Mouse (Mus musculus) layer of hippocampus, adult 8-10 months (tissue): ENCODE measurements around the gene Pa2g4. TPM values are rescaled to one million over a fixed set of nuclear protein-coding genes. Genes with fewer than 3 reads are reported as not detected.
"Not testable (repeated sequence)": the region's sequence is repeated elsewhere in the genome, so short reads cannot be mapped to it uniquely, and the experiment has no call there.

Experiments
- DNase-seq, 2 experiments: peaks; one replicate each; pipeline ENCODE4 v3.0.0; 2022; ENCODE audit warnings: low spot score in 2 of 2
- total RNA-seq, 4 experiments: library from RNA; stranded (reverse); gene quantifications; 2 replicates each; pipeline ENCODE4 v1.2.4; 2022

The Pa2g4 gene
- total RNA-seq, 4 experiments from 2014 or later: 58.7 to 62.0 (median 59.0) TPM

DNA sequence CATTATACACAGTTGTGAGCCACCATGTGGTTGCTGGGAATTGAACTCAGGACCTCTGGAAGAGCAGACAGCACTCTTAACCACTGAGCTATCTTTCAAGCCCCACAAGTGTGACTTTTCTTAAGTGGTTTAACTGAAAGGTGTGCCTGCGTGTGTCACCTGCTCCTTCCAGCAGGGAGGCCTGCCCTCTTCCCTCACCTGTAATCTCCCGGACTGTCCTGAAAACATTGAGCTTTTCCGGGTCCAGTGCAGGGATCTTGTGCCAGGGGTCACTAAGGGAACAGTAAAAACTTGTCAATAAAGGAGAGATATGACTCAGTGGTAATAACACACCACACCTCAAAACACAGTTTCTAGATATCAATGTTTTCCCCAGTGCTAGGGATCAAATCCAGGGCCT is 13.5 kb upstream of the Pa2g4 start:
- no peak for DNase-seq

DNA sequence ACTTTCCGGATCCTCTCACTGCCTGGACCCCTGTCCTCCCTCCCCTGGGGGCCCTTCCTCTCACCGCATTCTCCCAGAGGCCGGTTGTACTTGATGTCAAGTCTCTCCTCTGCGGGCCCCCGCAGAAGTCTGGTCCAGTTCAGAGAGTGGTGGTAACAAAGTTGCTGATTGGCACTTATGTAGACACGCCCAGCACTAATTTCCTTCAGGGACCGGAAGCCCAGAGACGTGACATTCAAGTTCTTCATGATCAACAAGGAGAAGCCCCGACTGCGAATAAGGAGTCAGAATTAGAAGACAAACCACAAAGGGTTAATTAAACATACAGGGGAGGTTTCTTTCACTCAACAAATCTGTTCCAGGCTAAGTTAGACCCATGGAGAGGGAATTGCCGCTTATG is 12.5 kb upstream of the Pa2g4 start:
- DNase-seq: no peak

DNA sequence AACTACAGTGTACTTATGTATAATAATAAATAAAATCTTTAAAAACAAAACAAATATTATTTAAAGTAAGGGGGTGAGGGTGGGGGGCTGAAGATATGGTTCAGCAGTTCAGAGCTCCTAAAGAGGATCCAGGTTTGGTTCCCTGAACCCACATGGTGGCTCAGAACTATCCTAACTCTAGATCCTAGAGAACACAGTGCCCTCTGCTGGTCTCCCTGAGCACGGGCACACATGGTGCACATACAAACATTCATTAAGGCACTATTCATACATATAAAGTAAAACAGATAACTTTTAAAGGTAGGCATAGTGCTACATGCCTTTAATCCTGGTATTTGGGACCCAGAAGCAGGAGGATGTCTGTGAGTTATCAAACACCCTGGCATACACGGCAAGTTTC is 9.3 kb upstream of the Pa2g4 start:
- no peak for DNase-seq

DNA sequence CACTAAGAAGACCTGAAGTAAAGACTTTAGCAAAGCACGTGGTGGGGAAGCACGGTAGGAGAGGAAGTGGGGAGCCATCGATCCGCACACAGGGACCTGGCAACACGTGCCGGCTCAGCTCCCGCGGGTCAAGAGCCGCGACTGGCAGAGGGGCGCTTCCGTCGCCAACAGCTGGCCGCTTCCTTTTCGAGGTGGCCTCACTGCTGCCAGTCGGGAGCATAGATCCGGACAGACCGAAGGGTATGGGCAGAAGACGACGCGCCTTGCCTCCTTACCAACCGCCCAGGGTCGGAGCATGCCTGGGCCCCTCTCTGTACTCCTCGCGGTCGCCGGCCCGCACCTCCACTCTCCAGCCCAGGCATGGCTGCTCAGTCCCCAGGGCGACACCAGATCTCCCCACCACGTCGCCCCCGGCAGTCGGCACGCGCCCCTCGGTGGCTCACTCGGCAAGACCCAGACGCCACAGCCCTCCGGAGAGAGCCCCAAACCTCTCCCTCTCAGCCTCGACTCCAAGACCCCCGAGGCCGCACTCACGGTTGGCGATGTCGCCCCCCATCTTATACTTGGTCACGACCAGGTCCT is 490 bp downstream of the Pa2g4 start:
- DNase-seq: no peak

DNA sequence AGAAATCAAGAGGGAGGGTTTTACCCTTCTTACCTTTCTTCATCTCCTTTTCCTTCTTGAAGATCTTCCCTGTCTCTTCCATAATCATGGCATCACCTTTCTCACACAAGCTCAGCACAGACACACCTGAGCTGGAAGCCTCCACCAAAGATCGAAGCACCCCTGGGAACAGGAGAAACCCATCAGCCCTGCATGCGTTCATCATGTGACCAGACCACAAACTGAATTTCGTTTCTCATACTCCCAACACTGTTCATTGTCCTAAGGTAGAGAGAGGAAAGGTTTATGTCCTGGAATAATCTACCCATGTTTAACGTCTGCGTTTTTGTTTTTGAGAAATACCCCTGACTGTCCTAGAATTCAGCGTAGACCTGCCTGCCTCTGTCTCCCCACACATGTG is 2.2 kb downstream of the Pa2g4 start:
- DNase-seq: no peak

DNA sequence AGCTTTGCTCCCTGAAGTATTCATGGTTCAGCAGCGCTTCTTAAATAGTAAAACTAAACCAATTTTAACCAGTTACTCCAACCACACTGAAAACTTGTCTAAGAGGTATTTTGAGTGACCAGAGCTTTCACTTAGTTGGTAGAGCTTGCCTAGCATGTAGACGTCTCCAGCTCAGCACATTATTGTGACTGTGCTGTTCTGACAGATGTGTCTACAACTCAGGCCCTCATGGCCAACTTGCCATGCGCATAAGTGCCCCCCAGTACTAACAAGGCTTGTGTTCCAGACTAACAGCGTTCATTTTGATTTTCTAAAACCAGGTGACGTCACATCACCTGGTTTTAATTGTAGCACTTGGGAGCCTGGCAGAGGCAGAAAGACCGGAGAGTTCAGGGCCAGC is 8.8 kb downstream of the Pa2g4 start:
- DNase-seq: no peak

DNA sequence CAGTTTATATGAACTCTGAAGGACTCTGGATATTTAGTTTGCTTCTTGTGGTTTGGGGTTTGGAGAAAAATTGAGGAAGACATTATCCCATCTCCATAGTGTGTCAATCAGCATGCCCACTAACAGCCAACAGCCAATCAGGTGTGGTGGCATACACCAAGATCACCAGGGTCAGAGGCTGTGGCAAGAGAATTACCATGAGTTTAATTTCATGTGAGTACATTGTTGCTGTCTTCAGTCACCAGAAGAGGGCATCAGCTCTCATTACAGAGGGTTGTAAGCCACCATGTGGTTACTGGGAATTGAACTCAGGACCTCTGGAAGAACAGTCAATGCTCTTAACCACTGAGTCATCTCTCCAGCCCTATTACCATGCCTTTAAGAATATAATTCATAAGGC is 9.5 kb downstream of the Pa2g4 start:
- no peak for DNase-seq

DNA sequence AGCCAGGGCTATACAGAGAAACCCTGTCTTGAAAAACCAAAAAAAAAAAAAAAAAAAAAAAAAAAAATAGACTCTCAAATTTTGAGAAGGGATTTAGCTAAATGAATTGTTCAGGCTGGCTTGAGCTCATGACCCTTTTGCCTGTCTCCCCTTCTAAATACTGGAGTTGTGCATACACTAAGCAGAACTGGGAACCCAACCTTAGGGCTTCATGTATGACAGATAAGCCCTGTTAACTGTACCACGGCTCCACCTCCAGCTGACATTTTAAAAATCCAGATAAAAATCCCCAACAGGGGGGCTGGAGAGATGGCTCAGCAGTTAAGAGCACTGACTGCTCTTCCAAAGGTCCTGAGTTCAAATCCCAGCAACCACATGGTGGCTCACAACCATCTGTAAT is 10.2 kb downstream of the Pa2g4 start:
- not testable (repeated sequence) for DNase-seq

DNA sequence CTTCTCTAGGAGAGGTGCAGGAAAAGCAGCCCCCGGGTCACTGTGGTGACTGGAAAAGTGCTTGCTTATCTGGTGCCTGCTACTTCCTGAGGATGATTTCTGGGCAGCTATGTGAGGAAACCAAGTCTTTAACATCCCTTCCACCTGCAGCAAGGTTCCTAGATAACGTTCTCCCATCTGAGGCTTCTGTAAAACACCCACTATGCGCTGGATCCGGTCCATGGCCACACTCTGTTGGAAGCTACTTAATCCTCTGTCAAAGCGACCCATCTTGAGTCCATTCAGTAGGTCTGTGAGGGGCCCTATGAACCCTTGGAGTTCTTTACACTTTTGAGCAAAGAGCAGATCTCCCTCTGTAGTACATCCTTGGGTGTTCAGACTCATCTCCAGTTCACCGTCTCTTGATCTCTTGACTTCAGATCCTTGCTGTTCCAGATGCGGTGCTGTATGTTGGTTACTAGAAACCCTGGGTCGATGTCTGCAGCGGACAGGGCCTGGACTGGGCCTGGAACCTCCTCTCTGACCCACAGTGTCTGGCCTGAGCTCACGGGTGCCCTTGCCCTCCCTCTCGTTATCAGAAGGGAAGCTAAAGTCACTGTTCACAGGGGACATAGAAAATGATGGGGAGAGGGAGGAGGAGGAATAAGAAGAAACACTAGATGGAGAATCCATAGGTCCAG is 15.5 kb downstream of the Pa2g4 start:
- DNase-seq: not testable (repeated sequence)

DNA sequence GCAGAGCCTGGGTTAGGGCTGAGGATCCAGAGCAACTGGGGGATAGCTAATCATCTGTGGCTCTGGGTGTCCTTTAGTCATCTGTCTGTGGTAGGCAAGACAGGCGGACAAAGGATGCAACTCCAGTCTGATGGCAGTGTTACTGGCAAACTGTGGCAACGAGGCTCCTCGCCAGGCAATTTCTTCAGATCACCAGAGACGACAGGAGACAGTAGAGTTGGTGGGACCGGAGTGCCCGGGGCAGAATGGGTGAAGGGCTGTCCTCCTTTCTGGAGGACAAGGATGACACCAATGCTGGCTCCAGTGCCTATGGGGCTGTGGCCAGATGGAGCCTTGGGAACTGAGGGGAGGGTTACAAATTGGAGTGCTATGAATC is 16.1 kb downstream of the Pa2g4 start:
- peak; percentile 21 to 47 for DNase-seq

DNA sequence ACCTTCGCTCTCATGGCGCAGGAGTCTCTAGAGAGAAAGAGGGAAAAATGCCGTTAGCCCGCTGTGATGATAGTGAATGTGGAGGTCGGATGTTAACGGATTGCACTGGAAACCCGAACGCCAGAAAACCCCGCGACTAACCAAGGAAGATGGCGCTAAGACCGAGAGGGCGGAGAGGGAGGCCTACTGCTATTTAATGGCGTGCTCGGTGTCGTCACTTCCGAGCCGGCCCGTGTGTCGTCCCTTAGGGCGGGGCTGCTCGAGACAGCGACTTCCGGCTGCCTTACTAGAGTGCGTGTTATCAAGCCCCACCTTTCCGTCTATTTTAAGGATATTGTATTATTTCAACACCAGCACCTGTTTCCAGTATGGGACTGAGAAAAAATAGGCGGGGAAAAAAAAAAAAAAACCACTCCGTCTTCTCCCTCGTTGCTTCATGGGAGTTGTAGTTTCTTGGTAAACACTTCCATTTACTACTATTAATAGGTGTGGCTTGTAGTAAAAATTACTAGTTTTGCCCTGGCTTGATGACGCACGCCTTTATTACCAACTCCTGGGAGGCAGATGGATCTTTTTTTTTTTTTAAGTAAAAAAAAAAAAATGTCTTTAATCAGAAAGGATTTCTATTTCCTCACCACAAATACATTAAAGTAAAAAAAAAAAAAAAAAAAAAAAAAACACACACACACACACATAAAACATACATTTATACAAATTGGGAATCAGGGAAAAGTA is 16.7 kb downstream of the Pa2g4 start, which contains the start of gene Rpl41:
Gene Rpl41 (minus strand): TSS at position 359 of the 735 bp plus-strand sequence.
- DNase-seq: peak; percentile 91 to 93

DNA sequence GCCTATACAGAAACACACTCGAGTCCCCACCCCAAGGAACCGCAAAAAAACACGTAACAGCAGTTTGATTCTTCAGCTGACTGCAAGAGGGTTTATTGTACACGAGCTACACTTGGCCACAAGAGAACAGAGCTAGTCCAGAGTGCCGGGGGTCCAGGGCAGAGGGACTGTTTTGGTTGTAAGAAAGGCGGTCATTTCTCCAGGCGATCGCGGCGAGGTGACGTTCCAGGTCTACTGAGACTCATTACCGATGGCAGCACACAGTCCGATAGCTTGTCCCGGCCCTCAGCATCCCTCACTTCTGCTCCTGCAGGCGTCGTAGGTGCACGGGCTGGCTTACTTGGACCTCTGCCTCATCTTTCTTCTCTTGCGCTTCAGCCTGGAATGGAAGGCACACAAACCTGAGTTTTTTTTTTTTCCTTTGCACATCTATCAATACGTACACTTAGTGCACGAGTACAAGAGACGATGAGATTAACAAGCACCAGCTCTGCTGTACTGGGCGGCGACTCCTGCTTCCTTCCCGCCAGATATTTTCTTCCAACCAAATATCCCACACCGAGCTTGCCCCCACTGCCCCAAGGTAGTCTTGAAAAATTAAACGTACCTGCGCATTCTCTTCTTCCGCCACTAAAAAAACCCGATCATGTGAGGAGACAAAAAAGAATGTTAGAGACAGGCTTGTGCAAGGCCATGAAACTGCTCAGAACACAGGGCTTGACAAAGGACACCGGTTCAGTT is 17.6 kb downstream of the Pa2g4 start:
- not testable (repeated sequence) for DNase-seq

DNA sequence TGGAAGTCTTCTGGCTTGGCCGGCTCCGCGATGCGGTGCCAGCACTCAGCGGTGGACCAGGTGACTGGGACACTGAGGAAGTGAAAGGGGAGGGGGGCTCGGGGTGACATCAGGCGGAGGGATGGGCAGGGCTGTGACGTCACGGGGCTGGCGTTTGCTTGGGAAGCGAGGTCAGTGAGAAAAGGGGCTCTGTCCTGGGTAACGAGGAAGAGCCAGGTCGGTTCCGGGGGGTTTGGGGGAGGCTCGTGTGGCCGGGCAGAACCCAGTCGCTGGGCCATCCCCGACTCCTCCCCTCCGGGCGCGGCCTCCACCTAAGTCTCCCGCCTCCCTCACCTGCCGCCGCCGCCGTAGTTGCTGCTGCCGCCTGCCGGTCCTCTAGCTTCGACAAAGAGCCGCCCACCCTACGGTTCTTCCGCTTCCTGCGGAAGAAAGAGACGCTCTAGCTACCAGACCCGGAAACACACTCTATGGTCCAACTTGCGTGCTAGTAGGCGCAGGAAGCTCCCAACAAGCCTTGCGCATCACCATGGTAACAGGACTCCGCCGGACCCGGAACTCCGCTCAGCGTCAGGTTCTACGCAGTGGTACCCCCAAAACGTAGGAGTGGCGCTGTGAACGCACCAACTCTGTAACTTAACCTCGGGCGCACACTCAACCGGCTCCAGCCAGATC is 18.3 kb downstream of the Pa2g4 start, which contains the start of gene Zc3h10:
Gene Zc3h10 (minus strand): TSS at position 414 of the 672 bp plus-strand sequence.
- DNase-seq: peak; percentile 95 to 97

DNA sequence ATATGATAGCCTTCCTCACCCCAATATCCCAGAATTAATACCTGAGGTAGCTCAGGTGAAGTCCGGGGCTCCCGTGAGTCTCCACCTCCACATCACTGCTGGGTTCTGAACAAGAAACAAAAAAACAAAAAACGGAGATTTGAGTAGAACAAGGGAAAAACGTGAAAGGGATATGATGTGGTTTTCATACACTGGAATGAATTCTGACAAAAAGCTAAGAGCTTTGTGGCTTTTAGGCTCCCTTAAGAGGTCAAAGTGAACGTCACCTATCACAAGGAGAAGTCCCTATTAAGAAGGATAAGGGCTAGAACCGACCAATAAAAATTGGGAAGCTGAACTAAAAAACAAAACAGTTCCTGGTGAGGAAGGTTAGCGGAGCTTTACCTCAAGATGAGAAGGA is 19.0 kb downstream of the Pa2g4 start:
- no peak for DNase-seq

DNA sequence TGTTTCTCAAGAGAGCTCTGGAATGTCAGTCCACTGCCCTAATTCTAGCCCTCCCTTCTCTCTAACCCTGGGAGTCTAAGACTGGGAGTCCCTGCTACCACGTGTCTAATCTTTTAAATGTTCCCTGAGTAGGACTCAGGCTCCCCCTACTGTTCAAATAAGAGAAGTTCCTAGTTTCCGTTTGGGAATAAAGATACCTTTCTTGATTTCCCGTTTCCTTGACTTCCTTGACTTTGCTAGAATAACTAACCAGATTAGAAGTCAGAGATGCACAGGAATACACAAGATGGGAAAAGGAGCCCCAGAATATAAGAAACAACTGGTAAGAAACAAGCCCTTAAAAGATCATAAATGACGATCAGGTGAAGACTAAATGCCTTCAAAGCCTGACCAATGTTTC is 19.4 kb downstream of the Pa2g4 start:
- DNase-seq: no peak

DNA sequence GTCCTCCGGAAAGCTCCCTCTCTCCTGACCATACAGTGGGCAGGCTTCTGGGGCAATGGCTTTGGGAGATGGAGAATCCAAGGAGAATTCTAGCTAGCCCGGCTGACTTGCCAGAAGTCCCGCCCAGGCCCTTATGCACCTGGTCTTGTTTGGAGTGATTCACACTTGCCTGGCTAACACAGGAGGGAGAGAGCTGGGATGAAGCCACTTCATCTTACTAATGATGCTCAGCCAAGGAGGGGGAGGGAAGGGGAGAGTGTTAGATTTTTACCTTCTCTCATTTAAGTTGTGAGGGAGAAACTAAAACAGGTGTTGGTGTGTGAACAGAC is 20.3 kb downstream of the Pa2g4 start:
- DNase-seq: no peak

DNA sequence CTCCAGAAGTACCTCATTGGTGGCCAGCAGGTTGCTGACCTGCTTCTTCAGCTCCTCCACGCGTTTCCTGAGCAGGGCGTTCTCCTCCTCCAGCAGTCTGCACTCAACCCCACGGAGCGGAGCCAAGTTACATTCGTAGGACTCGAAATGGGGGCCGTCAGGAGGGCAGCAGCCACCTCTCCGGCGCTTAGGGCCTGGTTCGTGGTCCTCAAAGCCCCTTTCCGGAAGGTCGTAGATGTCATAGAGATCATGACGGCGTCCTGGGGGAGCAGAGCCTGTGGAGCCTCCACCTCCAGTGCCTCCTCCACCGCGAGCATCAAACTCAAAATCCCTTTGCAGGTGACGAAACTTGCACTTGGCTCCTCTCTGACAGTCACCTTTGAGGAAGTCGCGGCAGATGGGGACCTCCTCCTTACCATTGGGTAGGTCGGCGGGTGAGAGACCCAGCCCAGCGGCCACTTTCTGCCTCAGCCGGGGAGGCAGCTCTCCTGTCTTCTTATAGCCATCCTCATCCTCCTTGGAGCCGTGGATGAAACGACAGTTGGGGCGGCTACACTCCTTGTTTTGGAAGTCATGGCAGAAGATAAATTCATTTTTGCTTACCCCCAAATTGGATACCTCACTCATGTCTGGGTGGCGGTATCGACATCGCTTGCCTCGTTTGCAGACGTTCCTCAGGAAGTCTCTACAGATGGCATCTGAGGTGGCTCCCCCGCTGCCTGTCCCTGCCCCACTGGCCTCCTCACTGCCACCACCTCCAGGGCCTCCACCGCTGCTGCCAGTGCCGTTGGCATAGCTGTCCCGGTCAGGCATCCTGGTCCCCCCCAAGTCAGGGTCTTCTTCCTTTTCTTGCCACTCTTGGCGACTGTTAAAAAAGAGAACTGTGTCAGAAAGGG is 20.9 kb downstream of the Pa2g4 start:
- no peak for DNase-seq

DNA sequence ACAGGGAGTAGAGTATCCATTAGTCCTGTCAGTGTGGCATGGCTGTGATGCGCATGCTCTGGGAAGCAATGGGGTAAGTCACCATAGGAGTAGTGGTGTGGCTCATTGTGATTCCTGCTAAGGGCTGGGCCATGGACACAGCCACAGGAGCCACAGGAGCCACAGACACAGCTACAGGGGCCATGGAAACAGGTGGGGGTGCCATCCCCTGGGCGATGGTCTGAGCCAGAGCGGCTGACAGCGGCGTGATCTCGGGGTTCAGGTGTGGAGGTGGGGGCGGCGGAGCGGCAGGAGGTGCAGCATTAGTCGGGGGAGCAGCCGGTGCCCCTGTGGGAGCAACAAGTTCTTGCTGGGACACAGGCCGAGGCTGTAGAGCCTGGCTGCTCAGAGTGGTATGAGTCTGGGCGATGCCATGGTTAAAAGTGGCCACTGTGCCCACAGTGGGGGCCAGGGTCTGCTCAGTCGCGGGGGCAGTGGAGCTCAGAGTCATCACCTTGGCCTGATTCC is 21.6 kb downstream of the Pa2g4 start:
- no peak for DNase-seq

DNA sequence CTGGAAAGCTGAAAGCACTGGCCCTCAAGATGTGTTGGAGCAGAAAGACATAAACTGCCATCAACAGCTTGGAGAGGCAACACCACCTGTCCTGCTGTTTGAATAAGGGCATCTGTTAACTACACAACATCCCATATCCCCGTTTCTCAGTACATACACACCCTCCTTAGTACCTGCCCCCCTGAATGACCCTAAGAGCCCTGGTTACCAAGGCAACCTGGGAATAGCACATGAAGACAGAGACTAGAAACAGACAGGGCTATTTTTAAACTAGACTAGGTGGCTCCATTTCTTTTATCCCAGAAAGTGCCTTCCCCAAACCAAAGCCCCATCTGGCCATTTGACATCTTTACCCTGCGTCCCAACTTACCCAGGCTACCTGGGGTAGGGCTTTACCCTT is 22.7 kb downstream of the Pa2g4 start:
- no peak for DNase-seq

DNA sequence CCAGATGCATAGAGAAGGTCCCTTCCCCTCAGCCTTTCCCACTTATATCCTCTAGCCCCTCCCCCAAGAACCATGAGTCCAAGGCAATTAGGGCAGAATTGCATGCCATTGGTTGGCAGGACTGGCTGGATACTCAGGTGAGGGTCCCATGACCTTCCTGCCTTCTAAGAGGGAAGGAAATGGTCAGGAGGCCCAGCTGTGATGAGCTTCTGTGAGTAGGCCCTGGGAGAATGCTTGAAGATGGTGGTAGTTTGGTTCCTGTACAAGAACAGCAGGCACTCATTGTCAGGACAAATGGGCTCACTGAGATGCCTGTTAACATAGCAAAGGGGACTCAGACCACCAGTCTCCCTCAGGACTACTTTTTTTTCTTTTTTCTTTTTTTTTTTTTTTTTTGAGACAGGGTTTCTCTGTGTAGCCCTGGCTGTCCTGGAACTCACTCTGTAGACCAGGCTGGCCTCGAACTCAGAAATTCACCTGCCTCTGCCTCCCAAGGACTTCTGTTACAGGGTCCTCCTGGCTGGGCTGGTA is 27.4 kb downstream of the Pa2g4 start:
- DNase-seq: no peak
